In the genomic region with DNA sequence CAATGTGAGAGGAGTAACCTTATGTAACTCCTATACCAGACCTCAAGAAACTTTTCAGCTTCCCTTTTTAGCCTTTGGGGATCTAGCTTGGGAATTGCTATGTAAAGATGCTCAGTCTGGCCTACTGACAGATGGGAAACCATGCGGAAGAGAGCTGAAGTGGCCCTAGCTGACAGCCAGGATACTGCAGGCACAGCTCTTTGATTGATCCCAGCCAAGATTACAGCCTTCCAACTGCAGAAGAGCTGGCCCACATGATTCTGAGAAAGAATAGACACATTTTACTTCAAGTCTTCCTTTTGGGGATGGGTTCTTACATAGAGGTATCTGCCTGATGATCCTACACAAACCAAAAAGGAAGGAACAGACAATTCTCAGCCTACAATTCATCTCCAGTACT, we compare ENCODE assay signal across 16 mouse cellular contexts.
DNase-seq lines count a peak whose midpoint lies in the region; ATAC-seq and TF ChIP-seq lines count a peak whose summit lies in the region.
"Had no signal": no experiment of that assay in that cellular context is flagged by ENCODE, and none has a peak within 500 bp of the region (broad histone marks: within the 10 kb centered on the region; RNA-seq: fewer than 3 reads in every experiment).

No protein-coding gene starts in this region.

- TF ChIP-seq CTCF in forebrain, postnatal 0 days (IDR thresholded peaks at IDR 0.05; ENCODE audit: low read depth) = peak; percentile 35; the same call in 1 of the 2 replicates
- peak; percentile 47 for TF ChIP-seq CTCF in left cerebral cortex, adult 2 months (IDR thresholded peaks at IDR 0.05)

- H3K4me2 ChIP-seq in forebrain, postnatal 0 days (ENCODE audit: low read depth) = no peak overlapping the region
- H3K4me2 ChIP-seq in forebrain, embryonic 15.5 days (replicated peaks) = no peak overlapping the region
- H3K4me2 ChIP-seq: heart, embryonic 12.5 days; neural tube, embryonic 12.5 days had no signal

- H3K27me3 ChIP-seq in forebrain, postnatal 0 days (ENCODE audit: insufficient read depth, low read length) = no peaks in the 10 kb centered on the region
- no peaks in the 10 kb centered on the region for H3K27me3 ChIP-seq in forebrain, embryonic 15.5 days
- H3K27me3 ChIP-seq: heart, embryonic 12.5 days; neural tube, embryonic 12.5 days had no signal

- 0 out of 2 replicates have a peak, but pooled peaks have one; percentile 34 for ATAC-seq in forebrain, postnatal 0 days
- ATAC-seq in forebrain, embryonic 15.5 days (replicated peaks) = no peak

- peak; percentile 37 for DNase-seq in forebrain, postnatal 0 days
- peak; percentile 29 for DNase-seq in left cerebral cortex, adult 11 months (ENCODE audit: low spot score)
- no peak for DNase-seq in left cerebral cortex, adult 18-20 months (ENCODE audit: low spot score in 2 of 2)
- peak; percentile 61 to 69 for DNase-seq in cerebellum, adult 18-20 months
- no peak for DNase-seq in left cerebral cortex, adult 2 months (ENCODE audit: extremely low spot score in 1 of 2, low spot score in 2 of 2)
- no peak for DNase-seq in heart, postnatal 36 days
- no peak for DNase-seq in lung, postnatal 36 days
- DNase-seq: adrenal gland, postnatal 25 days; gastrocnemius, postnatal 25 days; liver; lung, postnatal 10 days; midbrain, embryonic 14.5 days; thymus, postnatal 14 days had no signal

- H3K36me3 ChIP-seq in forebrain, postnatal 0 days (ENCODE audit: insufficient read depth) = no peaks in the 10 kb centered on the region
- H3K36me3 ChIP-seq in forebrain, embryonic 15.5 days = no peaks in the 10 kb centered on the region
- H3K36me3 ChIP-seq: heart, embryonic 12.5 days; neural tube, embryonic 12.5 days had no signal

- 58% methylated on average over 1 of the region's 1 CpGs for WGBS in forebrain, postnatal 0 days
- WGBS in forebrain, embryonic 15.5 days = 75% methylated on average over 1 of the region's 1 CpGs

- intact Hi-C loops in left cerebral cortex, adult 2 months (cut with DNase I) = no loop called here
- intact Hi-C loops in heart, postnatal 36 days (cut with DNase I) = no loop called here

- no peaks in the 10 kb centered on the region for H3K9me3 ChIP-seq in forebrain, postnatal 0 days (ENCODE audit: low read length)
- H3K9me3 ChIP-seq in forebrain, embryonic 15.5 days = no peaks in the 10 kb centered on the region
- H3K9me3 ChIP-seq: heart, embryonic 12.5 days; neural tube, embryonic 12.5 days had no signal

- H3K4me1 ChIP-seq in forebrain, postnatal 0 days (ENCODE audit: insufficient read depth) = no peaks in the 10 kb centered on the region
- H3K4me1 ChIP-seq in forebrain, embryonic 15.5 days = no peaks in the 10 kb centered on the region
- H3K4me1 ChIP-seq: neural tube, embryonic 12.5 days had no signal

- H3K9ac ChIP-seq in forebrain, postnatal 0 days = no peak overlapping the region
- H3K9ac ChIP-seq in forebrain, embryonic 15.5 days (replicated peaks) = no peak overlapping the region
- H3K9ac ChIP-seq: heart, embryonic 12.5 days; neural tube, embryonic 12.5 days had no signal

- no peak overlapping the region for H3K27ac ChIP-seq in forebrain, postnatal 0 days (ENCODE audit: low read depth, low read length)
- H3K27ac ChIP-seq in forebrain, embryonic 15.5 days (replicated peaks) = no peak overlapping the region
- peak overlapping the region; percentile 48; the same call in 1 of the 2 replicates for H3K27ac ChIP-seq in left cerebral cortex, adult 2 months
- H3K27ac ChIP-seq: neural tube, embryonic 12.5 days had no signal

- no peak overlapping the region for H3K4me3 ChIP-seq in forebrain, postnatal 0 days (ENCODE audit: low read depth, low read length)
- no peak overlapping the region for H3K4me3 ChIP-seq in forebrain, embryonic 15.5 days
- H3K4me3 ChIP-seq in left cerebral cortex, adult 2 months = no peak overlapping the region
- H3K4me3 ChIP-seq: heart, embryonic 12.5 days; neural tube, embryonic 12.5 days had no signal

Comparison
In these comparisons a context has a peak if more than half of its experiments do, and no peak if none do; other contexts are left out.
1. DNase-seq: peak in forebrain, postnatal 0 days (single experiment), left cerebral cortex, adult 11 months (single experiment) and cerebellum, adult 18-20 months (2 of 2); none in left cerebral cortex, adult 18-20 months (0 of 2), left cerebral cortex, adult 2 months (0 of 2), heart, postnatal 36 days (0 of 2) and lung, postnatal 36 days (single experiment).